Mouse (Mus musculus) embryonic facial prominence, embryonic 14.5 days (tissue): ENCODE results near the gene Ifngr2. TPM values are rescaled to one million over a fixed set of nuclear protein-coding genes. Genes with fewer than 3 reads are reported as not detected.
"Not testable (repeated sequence)": the region's sequence is repeated elsewhere in the genome, so short reads cannot be mapped to it uniquely, and the experiment has no call there.

Experiments used
- ATAC-seq: fragments of 200-750 bp; cut with Nextera tagmentation; 2 replicates; pipeline ENCODE4 v1.8.0; 2017; ENCODE audit warnings: low read depth, moderate number of reproducible peaks, moderate TSS enrichment
- DNase-seq: peaks from one replicate; pipeline ENCODE4 v3.0.0-alpha.2; 2015; ENCODE audit warnings: low spot score
- H3K27ac ChIP-seq: fragments of 300-500 bp; sonication (generic); replicated peaks from 2 replicates; pipeline ENCODE4 v1.5.1; 2014; ENCODE audit warnings: low read depth, mild to moderate bottlenecking, low read length, moderate library complexity
- H3K27me3 ChIP-seq: fragments of 300-500 bp; sonication (generic); replicated peaks from 2 replicates; pipeline ENCODE4 v1.6.1; 2014; ENCODE audit warnings: low read length; ENCODE audit not compliant: control insufficient read depth, insufficient read depth
- H3K36me3 ChIP-seq: fragments of 300-500 bp; sonication (generic); 2 replicates; pipeline ENCODE4 v1.6.1; 2014; ENCODE audit warnings: low read length, mixed read lengths; ENCODE audit not compliant: control insufficient read depth, insufficient read depth
- H3K4me1 ChIP-seq: fragments of 300-500 bp; sonication (generic); 2 replicates; pipeline ENCODE4 v1.6.1; 2014; ENCODE audit warnings: antibody characterized with exemption, low read length; ENCODE audit not compliant: control insufficient read depth, insufficient read depth
- H3K4me2 ChIP-seq: fragments of 300-500 bp; sonication (generic); 2 replicates; pipeline ENCODE4 v1.6.1; 2014; ENCODE audit warnings: low read depth, mild to moderate bottlenecking, low read length, moderate library complexity, mixed read lengths
- H3K4me3 ChIP-seq: fragments of 300-500 bp; sonication (generic); 2 replicates; pipeline ENCODE4 v1.5.1; 2014; ENCODE audit warnings: low read depth, mild to moderate bottlenecking, low read length
- H3K9ac ChIP-seq: fragments of 300-500 bp; sonication (generic); 2 replicates; pipeline ENCODE4 v1.6.1; 2014; ENCODE audit warnings: low read depth, mild to moderate bottlenecking, low read length, moderate library complexity, mixed read lengths
- H3K9me3 ChIP-seq: fragments of 300-500 bp; sonication (generic); 2 replicates; pipeline ENCODE4 v1.6.1; 2016; ENCODE audit warnings: low read length; ENCODE audit not compliant: control insufficient read depth
- WGBS: fragments of 180-500 bp; shearing (Covaris S2); extraction: QIAGEN DNeasy Blood & Tissue Kit; methylation state at CpG from one replicate; pipeline ENCODE4 v1.1.7; 2014; 5-methylcytosine and 5-hydroxymethylcytosine counted together
- polyA plus RNA-seq: library from polyadenylated mRNA; unstranded; fragments of >200 nt; fragmentation: Nextera tagmentation; extraction: Ambion mirVana; gene quantifications from 2 replicates; pipeline ENCODE4 v1.2.1, GENCODE M21; 2014

The Ifngr2 gene
- polyA plus RNA-seq, 1 experiment from 2014 or later = 51.0 TPM

DNA sequence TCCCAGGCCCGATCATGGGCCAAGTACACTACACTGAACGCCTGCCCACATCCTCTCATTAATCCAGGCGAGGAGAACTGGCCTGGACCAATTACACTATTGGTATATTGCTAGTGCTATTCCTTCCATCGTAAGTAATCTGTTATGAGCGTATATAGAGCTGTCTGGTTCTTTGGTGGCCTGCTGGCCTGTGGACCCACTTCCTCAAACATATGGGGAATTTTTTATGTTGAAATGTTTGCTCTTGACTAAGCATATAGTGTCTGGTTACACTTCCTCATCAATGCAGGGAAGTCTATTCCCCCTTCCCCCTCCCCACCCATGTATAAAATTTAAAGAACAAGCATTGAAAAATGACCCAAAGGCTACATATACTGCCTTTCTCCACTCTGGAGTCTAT lies 24.8 kb upstream of the Ifngr2 start:
- H3K27ac ChIP-seq = no peak overlapping the region
- WGBS = 81% methylated on average over 5 of the region's 5 CpGs
- DNase-seq = no peak

DNA sequence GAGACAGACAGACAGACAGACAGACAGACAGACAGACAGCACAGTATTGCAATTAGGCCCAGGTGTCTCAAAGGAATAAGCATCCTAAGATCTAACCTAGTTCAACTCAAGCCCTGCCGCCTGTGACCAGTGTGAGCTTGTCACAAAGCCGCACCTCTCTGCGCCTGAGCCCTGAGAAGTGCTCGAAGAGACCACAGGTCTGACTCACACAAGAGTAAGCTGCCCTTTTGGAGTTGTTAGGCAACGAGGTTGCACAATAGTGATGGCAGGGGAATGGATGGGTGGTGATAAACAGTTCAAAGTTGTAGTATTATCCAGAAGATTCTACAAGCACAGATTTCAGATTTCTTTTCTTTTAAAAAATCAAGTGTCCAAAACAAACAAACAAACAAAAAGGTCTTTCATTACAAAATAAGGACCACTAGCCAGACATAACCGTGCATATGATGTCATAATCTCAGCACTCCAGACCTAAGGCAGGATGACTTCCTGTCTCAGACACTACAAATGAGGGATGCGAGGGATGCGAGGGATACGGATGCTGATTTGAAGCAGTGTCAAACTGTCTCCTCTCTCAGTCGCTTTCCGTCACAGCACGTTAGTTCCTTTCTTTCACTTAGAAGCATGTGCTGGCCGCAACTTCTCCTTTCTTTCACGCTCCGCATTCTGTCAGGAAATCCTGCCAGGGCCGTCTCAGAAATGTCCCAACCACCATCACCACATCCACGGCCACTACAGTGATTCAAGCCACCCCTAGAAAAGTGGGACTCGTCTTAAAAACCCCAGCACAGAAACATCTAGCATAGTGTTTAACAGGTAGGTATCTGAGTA lies 24.2 kb upstream of the Ifngr2 start:
- H3K4me3 ChIP-seq = no peak overlapping the region
- DNase-seq = no peak
- no peak for ATAC-seq
- no peaks in the 10 kb centered on the region for H3K4me1 ChIP-seq
- H3K36me3 ChIP-seq = no peaks in the 10 kb centered on the region
- no peak overlapping the region for H3K27ac ChIP-seq
- no peak overlapping the region for H3K9ac ChIP-seq
- H3K9me3 ChIP-seq = no peaks in the 10 kb centered on the region
- no peaks in the 10 kb centered on the region for H3K27me3 ChIP-seq
- H3K4me2 ChIP-seq = no peak overlapping the region
- 73% methylated on average over 18 of the region's 18 CpGs for WGBS

More for the DNA sequence above, 24.8 kb upstream of the Ifngr2 start:
- no peaks in the 10 kb centered on the region for H3K27me3 ChIP-seq
- no peak overlapping the region for H3K4me3 ChIP-seq
- no peaks in the 10 kb centered on the region for H3K36me3 ChIP-seq
- no peak overlapping the region for H3K9ac ChIP-seq
- no peaks in the 10 kb centered on the region for H3K9me3 ChIP-seq
- H3K4me2 ChIP-seq = no peak overlapping the region
- no peak for ATAC-seq
- H3K4me1 ChIP-seq = no peaks in the 10 kb centered on the region

DNA sequence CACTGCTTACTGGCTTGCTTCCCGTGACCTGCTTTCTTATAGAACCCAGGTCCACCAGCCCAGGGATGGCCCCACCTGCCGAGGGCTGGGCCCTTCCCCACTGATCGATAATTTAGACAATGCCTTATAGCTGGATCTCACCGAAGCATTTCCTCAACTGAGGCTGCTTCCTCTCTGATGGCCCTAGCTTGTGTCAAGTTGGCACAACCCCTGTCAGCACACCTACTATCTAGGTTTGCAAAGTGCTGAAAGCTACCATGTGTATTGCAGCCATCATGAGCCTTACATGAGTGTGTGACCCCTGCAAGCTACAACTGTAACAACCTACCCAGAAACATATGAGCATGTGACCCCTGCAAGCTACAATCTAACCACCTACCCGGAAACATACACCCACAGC lies 22.7 kb upstream of the Ifngr2 start:
- no peak overlapping the region for H3K4me3 ChIP-seq
- H3K9me3 ChIP-seq = no peaks in the 10 kb centered on the region
- H3K4me1 ChIP-seq = no peaks in the 10 kb centered on the region
- DNase-seq (no peak), ATAC-seq (no peak)
- H3K9ac ChIP-seq = no peak overlapping the region
- no peak overlapping the region for H3K27ac ChIP-seq
- no peaks in the 10 kb centered on the region for H3K36me3 ChIP-seq
- H3K4me2 ChIP-seq = no peak overlapping the region
- whole genome bisulfite sequencing = 84% methylated on average over 5 of the region's 5 CpGs
- no peaks in the 10 kb centered on the region for H3K27me3 ChIP-seq

DNA sequence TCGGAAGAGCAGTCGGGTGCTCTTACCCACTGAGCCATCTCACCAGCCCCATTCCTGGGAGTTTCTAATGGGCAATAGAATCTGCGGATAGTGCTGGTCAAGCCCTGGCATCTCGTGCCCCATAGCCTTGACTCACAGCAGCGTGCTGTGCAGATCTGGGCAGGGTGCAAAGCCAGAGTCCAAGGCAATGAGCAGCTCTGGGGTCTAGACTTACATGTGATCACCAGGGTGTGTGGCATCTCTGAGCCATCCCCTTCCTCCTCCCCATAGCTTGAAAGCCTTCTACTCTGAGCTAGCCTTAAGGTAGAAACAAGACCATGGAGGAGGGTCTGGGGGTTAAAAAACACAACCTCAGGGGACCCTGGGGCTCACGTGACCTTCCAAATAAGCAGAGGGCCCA lies 20.6 kb upstream of the Ifngr2 start:
- H3K9me3 ChIP-seq = no peaks in the 10 kb centered on the region
- DNase-seq (no peak), ATAC-seq (no peak)
- no peak overlapping the region for H3K4me2 ChIP-seq
- no peaks in the 10 kb centered on the region for H3K36me3 ChIP-seq
- H3K27me3 ChIP-seq = no peaks in the 10 kb centered on the region
- no peaks in the 10 kb centered on the region for H3K4me1 ChIP-seq
- 93% methylated on average over 6 of the region's 6 CpGs for WGBS
- H3K9ac ChIP-seq = no peak overlapping the region
- H3K27ac ChIP-seq = no peak overlapping the region
- no peak overlapping the region for H3K4me3 ChIP-seq

DNA sequence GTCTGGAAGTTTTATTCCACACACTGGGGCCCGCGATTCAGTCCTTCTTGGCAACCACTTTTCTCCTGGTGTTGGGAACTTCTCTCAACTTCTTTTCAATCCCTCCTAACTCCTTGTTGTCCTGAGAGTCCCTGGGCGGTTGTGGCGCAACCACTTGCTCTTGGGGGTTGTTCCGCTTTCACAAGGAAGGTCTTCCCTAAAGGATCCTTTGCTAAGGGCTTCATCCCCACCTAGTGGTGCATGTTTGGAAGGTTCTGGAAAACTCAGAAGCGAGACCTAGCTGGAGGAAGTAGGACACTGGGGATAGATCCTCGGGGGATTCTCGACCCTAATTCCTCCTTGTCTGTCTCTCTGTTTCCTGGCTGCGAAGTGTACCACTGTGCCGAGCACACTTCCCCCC lies 19.8 kb upstream of the Ifngr2 start:
- no peak for ATAC-seq
- no peak overlapping the region for H3K27ac ChIP-seq
- no peak overlapping the region for H3K4me2 ChIP-seq
- WGBS = 69% methylated on average over 10 of the region's 10 CpGs
- H3K27me3 ChIP-seq = no peaks in the 10 kb centered on the region
- H3K9me3 ChIP-seq = no peaks in the 10 kb centered on the region
- no peak overlapping the region for H3K4me3 ChIP-seq
- DNase-seq = no peak
- no peak overlapping the region for H3K9ac ChIP-seq
- H3K4me1 ChIP-seq = no peaks in the 10 kb centered on the region
- no peaks in the 10 kb centered on the region for H3K36me3 ChIP-seq

DNA sequence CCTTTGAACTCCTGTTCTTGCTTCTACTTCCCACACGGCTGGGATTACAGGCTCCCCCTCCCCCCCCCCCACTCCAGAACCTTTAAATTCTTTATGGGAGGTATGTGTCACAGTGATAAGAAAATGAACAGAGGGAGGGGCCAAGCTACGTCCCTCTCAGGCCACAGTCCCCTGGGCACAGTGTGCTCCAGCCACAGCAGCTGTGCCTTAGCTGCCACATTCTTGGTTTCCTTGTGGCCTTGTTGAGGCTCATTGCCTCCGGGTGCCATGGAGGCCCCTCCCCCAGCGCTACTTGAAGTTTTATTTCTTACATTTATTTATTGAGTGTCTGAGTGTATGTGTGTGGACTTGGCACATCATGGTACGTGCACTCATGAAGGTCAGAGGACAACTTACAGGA lies 19.4 kb upstream of the Ifngr2 start:
- no peaks in the 10 kb centered on the region for H3K4me1 ChIP-seq
- H3K4me2 ChIP-seq = no peak overlapping the region
- H3K9me3 ChIP-seq = no peaks in the 10 kb centered on the region
- H3K27ac ChIP-seq = no peak overlapping the region
- 56% methylated on average over 5 of the region's 5 CpGs for WGBS
- no peak overlapping the region for H3K4me3 ChIP-seq
- H3K9ac ChIP-seq = no peak overlapping the region
- no peaks in the 10 kb centered on the region for H3K27me3 ChIP-seq
- DNase-seq = no peak
- H3K36me3 ChIP-seq = no peaks in the 10 kb centered on the region
- no peak for ATAC-seq

DNA sequence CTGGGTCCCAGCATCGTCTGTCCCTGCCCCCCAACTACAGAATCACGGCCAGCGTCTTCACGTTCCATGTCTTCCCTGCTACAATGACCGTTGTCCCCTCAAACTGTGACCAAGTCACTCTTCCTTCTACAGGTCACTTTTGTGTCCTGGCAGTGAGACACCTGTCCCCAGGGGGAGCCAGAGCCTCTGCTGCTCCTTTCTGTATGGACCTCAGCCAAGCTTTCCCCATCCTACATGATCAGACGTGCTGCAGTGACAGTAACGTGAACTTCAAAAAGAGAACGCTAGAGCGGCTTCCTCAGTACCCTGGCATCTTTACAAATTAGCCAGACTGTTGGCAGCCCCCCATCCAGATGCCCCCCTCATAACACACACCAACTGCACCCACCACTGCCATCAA lies 18.3 kb upstream of the Ifngr2 start:
- H3K27ac ChIP-seq = no peak overlapping the region
- no peak overlapping the region for H3K4me2 ChIP-seq
- H3K4me3 ChIP-seq = no peak overlapping the region
- no peaks in the 10 kb centered on the region for H3K36me3 ChIP-seq
- no peaks in the 10 kb centered on the region for H3K27me3 ChIP-seq
- H3K9ac ChIP-seq = no peak overlapping the region
- 80% methylated on average over 9 of the region's 9 CpGs for WGBS
- ATAC-seq (no peak), DNase-seq (no peak)
- H3K4me1 ChIP-seq = no peaks in the 10 kb centered on the region
- H3K9me3 ChIP-seq = no peaks in the 10 kb centered on the region

DNA sequence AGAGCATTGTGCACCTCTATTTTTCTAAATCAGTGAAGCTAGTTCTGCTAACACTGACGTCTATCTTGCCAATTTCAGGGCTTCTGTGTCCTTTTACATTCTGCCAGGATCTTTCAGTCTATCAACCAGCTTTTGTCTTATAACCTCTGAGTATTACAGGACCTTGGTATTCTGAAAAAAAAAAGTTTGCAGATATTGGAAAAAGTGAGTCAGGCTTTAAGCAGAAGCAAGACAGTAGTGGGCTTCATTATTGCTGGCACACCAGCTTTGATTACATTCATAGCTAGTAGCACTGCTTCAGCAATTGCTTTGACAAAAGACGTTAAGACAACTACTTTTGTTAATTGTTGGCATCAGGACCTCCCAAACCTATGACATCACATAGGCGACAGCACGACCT lies 16.0 kb upstream of the Ifngr2 start:
- not testable (repeated sequence) for H3K9ac ChIP-seq, H3K27ac ChIP-seq, H3K4me2 ChIP-seq, H3K4me3 ChIP-seq, H3K9me3 ChIP-seq, H3K4me1 ChIP-seq, H3K27me3 ChIP-seq, DNase-seq, ATAC-seq, H3K36me3 ChIP-seq
- WGBS = 83% methylated on average over 4 of the region's 4 CpGs

DNA sequence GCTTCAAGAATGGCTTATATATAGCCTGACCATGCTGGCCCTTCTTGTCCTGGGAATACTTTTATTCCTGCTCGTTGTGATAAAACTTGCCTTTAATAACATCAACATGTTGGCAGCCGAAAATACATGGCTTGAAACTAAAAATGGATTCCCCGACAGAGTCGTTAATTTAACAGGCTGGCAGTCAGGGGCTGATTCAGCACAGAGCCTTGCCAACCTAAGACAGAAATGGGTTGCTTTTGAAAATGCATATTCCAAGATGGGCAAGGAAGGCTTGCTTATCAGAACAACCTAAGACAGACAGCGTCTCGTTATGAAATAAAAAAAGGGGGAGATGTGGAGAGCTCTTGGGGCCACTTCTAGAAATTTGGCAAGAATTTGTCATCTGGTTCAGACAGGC lies 15.0 kb upstream of the Ifngr2 start:
- WGBS = 70% methylated on average over 6 of the region's 6 CpGs
- Histone ChIP-seq H3K4me2 (no peak overlapping the region), H3K4me1 (no peaks in the 10 kb centered on the region), H3K36me3 (no peaks in the 10 kb centered on the region), H3K27ac (no peak overlapping the region), H3K9me3 (no peaks in the 10 kb centered on the region), H3K4me3 (no peak overlapping the region), H3K27me3 (no peaks in the 10 kb centered on the region), H3K9ac (no peak overlapping the region)
- DNase-seq = no peak
- ATAC-seq = no peak
